Mouse (Mus musculus) liver, embryonic 14.5 days (tissue): ENCODE measurements around the gene Gm21972.

ENCODE experiments used
- CTCF ChIP-seq: IDR thresholded peaks from 2 replicates; pipeline ENCODE4 v1.5.1; 2016; ENCODE audit warnings: antibody characterized with exemption, low read depth, control low read depth
- EP300 ChIP-seq: IDR thresholded peaks from 2 replicates; pipeline ENCODE4 v1.6.1; 2016; ENCODE audit warnings: antibody characterized with exemption, low read depth

GRCm38 (mm10) chr1:86151376-86151775 lies 17.9 kb downstream of the Gm21972 start:
- no peak for TF ChIP-seq CTCF
- no peak for TF ChIP-seq EP300
